Mouse (Mus musculus) MEL-GATA-1-ER (cell line): ENCODE data around the gene 9030025P20Rik.
A peak's percentile ranks its signal among the peaks of the same experiment; 100 is the strongest.
"Not testable (repeated sequence)": the region's sequence is repeated elsewhere in the genome, so short reads cannot be mapped to it uniquely, and the experiment has no call there.

Experiments
- DNase-seq: peaks from one replicate; pipeline ENCODE4 v3.0.0-alpha.2; 2012; ENCODE audit warnings: low read depth; ENCODE audit errors: extremely low read depth

Gene 9030025P20Rik

DNA sequence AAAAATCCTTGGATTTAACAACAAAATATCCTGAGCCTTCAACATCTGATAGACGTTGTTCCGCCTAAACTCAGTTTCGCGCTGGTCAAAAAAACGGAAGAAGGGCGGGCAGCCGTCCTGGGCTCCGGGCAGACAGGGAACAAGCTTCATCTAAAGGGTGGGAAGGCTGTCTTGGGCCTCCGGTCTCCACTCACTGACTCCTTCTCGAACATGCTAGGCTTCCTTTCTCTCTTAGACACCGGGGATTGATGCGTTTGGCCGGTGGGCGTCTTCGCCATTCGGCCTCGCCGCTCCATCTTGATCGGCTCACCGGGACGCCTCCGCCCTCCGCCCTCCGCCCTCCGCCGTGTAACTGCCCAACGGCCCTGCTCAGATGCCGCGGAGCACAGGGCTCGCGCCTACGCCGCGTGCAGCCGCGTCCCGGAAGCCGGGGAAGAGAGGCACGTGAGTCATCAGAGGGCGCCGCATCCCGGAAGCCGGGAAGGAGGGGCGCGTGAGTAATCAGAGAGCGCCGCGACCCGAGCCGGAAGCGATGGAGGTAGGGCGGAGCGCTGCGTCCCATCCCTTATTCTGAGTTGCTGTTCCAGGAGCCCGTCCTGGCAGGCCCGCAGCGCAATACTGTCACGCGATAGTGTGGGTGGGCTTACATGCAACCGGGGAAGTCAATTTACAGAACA, at the start of gene 9030025P20Rik, which contains the start of gene Gm3417:
9030025P20Rik (plus strand) TSS at position 107 of the 677 bp plus-strand sequence.
Gm3417 (minus strand) TSS at position 429 of the 677 bp plus-strand sequence.
- DNase-seq: not testable (repeated sequence)

DNA sequence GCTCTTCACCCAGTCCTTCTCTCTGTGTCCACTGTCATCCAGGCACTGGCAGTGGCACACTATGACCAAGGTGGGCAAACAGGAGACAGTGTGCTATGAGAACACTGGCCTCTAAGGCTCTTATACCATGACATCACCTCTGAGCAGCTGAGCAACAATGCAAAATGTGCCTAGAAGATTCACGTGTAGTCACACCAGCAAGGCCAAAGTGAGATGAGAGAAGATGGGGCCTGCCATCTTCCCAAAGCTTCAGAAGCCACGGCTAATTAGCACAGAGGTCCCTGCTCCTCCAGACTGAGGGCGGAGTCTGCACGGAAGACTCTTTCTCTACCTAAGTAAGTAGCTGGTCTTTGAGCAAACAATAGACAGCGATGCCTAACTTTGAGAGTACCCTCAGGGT, 49.6 kb upstream of the 9030025P20Rik start:
- DNase-seq: no peak

DNA sequence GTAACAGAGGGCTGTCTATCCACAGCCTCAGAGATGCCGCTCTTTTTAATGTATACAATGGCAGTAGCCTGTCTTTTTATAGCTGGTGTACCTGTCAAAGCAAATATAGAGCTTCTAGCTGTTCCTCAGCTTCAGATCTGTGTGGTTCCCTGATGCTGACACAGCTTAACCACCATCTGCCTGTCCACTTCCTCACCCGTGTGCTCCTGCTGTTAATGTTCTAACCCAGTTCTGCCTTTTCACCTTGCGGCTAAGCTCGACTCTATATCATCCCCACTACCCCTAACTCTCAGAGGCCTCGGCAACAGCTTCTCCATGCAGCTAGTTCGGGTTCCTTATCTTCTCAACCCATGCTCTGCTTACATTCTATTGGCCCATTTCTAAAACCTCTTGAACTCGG, 47.6 kb upstream of the 9030025P20Rik start:
- no peak for DNase-seq

DNA sequence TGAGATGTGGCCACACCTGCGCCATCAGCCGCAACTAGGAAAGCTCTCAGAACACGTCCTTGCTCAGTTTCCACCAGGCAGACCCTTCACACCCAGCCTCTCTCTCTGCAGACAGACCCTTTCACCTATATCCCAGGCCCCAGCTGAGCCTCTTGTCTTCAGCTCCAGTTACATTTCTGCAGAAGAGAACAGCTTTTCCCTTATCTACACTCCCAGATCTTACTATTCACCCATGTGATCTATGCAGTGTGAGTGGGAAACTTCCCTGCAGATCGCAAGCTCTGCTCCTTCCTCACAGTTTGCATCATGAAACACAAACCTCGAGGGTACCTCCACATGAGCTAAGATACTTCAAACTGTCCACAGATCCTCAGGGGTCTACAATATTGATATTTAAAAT, 46.8 kb upstream of the 9030025P20Rik start:
- no peak for DNase-seq

DNA sequence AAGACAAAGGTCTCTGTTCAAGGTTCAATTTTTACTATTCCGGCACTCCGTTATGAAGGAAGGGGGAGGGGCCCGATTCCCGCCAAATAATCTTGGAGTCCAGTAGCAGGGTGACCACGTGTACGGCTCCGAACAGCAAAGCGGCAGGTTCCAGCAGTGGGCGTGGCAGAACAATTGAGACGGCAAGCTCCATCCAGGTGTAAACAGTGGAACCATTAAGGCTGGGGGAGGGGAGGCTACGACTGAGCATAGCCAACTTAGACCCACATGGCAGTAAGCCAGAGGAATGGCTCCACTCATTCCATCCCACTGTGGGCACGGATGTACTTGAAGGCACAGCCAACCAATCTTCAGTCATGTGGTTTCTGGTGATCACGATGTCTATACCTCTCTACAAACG, 43.0 kb upstream of the 9030025P20Rik start:
- DNase-seq: not testable (repeated sequence)

DNA sequence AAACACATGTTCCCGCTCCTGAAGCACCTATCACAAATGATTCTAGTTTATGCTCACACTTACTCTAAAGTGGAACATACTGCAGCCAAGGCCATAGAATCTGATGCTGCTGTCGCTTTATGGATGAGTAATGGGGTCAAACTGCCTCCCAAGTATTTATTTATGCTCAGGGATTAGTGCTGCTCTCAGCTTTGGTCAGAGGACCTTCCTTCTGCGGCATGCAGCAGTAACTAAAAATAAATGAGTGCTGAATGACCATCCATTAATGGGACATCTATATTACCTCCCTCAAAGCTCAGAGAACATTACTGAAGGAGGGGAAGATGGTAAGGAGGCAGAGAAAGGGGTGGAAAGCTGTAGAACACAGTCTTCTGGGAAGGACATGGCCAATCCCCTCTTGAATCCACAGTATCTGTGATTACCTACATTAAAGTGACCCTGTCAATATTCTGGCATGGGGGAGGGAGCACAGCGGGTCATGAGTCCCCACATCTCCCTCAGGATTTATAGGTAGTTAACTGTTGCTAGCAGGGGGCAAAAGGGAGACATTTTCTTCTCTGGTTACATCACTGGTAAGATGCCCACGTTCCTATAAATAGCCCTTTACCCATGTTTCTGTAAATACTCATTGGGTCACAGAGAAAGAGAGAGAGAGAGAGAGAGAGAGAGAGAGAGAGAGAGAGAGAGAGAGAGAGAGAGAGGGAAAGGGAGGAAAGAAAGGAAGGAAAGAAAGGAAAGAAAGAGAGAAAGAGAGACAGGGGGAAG, 42.2 kb upstream of the 9030025P20Rik start:
- DNase-seq: no peak

DNA sequence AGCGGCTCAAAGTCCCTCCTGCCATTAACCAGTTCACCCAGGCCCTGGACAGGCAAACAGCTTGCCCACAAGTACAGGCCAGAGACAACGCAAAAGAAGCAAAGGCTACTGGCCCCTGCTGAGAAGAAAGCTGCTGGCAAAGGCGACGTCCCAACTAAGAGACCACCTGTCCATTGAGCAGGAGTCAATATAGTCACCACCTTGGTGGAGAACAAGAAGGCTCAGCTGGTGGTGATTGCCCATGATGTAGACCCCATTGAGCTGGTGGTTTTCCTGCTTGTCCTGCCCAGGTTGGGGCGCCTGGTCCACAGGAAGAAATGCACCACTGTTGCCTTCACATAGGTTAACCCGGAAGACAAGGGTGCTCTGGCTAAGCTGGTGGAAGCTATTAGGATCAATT, 36.1 kb upstream of the 9030025P20Rik start:
- DNase-seq: not testable (repeated sequence)

DNA sequence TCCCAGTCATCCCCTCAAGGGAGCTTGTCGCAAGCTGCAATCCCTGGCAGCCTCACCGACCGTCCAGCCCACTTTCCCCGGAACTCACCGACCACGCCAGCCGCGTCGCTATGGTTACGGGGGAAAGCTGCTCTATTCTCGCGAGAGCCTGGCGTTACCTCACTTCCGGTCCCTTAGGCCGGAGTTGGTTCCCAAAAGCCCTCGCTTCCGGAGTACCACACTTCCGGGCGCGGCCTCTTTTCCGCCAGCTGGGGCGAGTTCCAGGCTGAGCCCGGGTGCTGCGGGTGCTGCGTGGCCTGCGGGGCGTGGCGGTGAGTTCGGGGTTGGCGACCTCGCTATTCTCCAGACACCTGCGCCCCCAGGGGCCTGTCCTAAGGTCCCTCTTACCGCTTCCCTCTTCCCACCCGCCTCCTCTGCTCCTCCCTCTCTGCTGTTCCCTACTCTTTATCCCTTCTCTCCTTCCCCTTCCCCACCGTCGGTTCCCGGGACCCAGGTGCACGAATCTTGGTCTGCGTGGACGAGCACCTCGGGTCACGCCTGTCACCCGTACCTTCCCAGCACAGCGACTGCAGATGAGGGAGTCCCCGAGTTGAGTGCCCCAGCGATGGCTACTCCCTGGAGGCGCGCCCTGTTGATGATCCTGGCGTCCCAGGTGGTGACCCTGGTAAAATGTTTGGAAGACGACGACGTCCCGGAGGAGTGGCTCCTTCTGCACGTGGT, 35.1 kb upstream of the 9030025P20Rik start, which contains the start of the genes Wdr27 and 1600012H06Rik:
Wdr27 (minus strand) TSS at position 150 of the 720 bp plus-strand sequence.
1600012H06Rik (plus strand) TSS at position 176 of the 720 bp plus-strand sequence.
- peak; percentile 91 for DNase-seq

DNA sequence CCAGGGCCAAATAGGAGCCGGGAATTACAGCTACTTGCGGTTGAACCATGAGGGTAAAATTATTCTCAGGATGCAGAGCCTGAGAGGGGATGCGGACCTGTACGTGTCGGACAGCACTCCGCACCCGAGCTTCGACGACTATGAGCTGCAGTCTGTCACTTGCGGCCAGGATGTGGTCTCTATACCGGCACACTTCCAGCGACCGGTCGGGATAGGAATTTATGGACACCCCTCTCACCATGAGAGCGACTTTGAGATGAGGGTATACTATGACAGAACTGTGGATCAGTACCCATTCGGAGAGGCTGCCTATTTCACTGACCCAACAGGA, 34.6 kb upstream of the 9030025P20Rik start:
- no peak for DNase-seq

DNA sequence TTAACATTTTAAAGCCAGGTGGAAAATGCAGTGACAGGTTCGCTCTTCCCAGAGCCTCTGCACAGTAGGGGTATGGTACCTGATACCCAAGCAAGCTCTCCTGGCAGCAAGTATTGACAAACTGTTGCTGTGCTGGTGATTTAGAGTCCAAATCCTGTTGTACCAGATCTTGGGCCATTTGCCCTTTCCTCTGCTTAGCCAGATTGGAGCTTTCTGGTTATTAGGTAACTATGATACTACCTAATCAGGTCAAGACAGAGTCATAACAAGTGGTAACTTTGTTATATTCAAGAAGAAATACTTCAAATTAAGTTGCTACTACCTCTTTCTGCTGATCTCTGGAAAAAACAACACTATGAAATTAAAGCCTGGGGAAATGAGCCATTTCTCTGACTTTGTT, 33.7 kb upstream of the 9030025P20Rik start:
- DNase-seq: no peak

DNA sequence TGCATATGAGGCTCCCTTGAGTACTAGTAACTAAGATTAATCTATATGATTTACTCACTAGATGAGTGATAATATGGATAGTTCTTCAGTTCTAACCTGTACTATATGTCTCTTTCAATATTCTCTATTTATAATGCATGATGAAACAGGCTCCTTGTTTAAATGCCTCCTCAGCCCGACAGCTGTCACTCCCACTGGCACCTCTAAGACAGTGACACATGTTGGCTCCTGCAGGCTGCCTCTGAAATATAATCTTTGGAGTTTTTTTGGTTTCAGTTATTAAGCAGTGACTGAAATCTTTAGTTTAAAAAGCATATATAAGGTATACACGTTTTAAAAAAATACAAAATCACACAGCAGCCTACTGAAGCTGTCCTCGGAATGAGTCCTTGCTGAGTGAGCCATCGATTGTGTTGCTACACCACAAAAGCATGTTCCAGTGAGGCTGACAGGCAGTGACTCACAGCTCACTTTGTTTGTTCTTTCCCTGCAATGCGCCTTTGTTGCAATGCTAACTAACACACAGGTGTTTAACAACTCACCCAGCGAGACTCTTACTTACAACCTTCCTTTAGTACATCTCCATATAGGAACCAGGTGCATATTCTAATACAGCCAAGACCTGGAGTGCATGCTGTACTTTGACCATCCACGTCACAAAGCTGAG, 29.0 kb upstream of the 9030025P20Rik start:
- no peak for DNase-seq

DNA sequence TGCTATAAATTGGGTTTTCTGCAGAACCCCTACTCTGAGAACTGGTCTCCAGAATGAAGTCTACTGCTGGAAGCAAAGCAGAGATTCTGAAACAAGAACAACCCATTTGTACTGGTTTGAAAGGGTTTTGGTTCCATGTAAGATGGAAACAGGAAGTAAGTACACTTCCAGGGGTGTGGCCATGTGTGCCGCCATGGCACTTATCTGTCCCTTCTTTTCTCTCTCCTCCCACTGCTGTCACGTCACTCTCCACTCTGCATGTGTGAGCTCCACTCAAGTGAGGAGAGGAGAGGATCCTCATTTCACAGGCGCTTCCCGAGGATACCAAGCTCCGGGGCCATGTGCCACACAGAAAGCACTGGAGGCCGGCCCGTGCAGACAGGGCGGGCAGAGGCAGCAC, 24.8 kb upstream of the 9030025P20Rik start:
- peak; percentile 91 for DNase-seq

DNA sequence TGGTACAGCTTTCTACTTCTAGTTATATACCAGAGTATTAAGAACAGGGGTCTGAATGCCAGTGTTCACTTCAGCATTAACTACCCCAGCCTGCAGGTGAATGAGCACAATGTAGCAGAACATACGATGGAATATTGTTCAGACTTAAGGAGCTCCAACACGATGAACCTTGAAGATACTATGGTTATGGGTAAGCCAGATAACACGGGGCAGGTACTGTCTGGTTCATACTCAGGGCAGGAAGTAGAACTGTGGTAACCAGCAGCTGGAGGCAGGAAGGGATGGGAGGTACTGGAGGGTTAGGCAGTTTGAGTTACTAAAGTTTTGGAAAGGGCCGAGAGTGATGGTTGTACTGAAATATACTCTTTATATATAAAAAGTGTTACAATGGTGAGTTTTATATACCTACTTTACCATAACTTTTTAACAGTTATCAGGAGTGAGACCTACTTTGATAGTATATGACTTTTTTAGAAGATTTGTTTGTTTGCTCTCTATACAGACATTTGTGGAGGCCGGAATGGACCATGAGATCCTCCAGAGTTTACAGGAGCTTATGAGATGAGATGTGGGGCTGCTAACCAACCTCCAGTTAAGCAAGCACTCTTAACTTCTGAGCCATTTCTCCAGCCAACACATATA, 19.5 kb upstream of the 9030025P20Rik start:
- DNase-seq: no peak

DNA sequence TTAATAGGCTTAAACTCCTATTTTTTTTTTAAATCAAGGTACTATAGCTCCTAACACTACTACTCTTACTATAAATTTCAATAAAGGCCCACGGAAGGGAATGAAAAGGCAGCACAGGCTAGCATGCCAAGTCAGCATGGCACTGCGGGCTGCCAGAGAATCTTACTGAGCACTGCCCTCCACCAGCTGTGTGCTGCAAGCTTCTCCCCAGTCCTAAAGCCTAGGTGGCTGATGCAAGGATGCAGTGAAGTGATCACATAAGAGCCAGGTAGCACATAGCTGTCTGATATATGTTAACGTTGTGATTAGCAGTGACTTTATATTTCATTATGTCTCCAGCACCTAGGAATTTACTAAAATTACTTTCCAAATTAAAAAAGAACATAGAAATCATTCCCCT, 18.3 kb upstream of the 9030025P20Rik start:
- no peak for DNase-seq

DNA sequence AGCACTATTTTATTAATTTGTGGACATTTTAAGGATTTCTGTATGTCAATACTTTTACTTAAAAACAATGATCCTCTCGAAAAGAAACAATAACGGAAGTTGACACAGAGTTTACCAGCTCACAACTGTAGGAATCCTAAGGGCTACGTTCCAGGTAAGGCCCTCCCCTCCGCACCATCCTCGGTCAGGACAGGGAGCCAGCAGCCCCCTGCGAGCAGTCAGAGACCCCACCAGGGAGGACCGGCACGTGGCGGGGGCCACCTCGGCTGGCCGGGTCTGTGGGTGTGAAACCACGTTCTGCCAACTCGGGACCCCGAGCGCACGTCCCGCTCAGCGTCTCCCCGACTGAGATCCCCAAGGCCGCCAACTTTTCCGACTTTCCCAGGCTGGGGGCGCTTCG, 17.7 kb upstream of the 9030025P20Rik start:
- DNase-seq: no peak

DNA sequence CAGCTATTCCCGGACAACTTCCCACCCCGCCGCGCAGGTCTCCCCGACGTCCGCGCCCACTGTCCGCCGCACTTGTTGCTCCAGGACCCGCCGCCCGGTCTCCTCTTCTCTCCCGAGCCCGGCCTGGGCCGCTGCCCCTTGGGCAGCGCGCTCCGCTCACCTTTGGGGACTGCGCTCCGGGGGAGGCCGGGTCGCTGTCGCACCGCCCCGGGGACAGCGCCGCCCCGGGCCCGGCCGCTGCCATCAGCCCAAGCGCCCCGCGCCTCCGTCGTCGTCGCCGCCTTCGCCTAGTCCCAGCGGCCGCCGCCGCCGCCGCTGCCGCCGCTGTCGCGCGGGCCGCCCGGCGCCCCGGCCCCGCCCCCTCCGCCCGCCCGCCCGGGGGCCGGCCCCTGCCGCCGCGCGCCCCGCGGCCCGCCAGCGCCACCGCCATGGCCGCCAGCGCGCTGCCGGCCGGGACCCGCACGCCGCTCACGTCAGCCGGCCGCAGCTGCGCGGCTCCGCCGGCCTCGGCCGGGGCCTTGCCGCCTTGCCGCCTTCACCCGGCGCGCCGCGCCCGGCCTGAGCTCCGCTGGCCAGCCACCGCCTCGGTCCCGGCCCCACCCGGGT, 17.2 kb upstream of the 9030025P20Rik start, which contains the start of gene Phf10:
Phf10 (minus strand) TSS at position 323 of the 606 bp plus-strand sequence.
- DNase-seq: not testable (repeated sequence)

DNA sequence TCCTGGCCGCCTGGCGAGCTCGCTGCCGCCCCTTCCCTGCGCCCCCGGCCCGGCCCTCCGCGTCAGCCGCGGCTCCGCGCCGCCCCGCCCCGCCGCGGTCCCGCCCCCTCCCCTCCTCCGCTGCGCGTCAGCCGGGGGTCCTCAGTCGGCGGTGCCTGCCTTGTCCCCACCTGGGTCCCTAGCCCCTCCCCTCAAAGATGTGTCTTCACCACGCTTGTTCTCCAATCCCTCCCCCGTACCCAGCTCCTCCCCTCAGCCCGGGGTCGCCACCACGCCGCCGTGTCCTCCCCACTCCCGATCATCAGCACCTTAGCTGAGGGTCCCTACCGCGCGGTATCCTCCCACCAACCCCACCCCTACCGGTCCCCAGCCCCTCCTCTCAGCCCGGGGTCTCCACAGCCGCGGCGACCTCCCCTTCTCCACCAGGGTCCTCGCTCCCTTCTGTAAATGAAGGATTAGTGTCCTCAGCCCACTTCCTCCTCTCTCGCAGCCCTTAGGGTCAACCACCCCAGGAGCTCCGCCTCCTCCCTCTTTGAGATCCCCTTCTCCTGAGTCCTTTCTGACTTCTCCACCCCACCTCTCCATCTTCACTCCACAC, 16.6 kb upstream of the 9030025P20Rik start:
- DNase-seq: not testable (repeated sequence)

DNA sequence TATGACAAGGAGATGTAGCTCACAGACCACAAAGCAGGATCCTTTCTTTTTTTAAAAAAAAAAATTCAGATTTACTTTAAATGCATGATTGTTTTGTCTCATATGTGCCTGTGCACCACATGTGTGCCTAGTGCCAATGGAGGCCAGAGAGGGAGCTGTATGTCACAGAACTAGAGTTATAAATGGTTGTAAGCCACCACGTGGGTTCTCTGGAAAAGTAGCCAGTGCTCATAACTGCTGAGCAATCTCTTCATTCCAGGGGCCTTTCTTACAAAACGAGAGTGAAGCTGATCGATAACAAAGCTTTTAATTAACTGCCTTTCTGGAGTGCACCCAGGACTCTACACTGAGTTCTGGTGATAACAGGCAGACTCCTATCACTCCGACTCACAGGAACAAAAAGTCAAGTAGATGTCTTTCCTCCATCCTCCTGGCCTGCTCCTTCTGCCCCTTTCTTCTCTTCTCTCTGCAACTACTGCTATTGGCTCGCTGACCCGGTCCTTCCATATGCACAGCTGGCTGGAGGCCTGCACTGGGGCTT, 9.8 kb upstream of the 9030025P20Rik start:
- DNase-seq: not testable (repeated sequence)

DNA sequence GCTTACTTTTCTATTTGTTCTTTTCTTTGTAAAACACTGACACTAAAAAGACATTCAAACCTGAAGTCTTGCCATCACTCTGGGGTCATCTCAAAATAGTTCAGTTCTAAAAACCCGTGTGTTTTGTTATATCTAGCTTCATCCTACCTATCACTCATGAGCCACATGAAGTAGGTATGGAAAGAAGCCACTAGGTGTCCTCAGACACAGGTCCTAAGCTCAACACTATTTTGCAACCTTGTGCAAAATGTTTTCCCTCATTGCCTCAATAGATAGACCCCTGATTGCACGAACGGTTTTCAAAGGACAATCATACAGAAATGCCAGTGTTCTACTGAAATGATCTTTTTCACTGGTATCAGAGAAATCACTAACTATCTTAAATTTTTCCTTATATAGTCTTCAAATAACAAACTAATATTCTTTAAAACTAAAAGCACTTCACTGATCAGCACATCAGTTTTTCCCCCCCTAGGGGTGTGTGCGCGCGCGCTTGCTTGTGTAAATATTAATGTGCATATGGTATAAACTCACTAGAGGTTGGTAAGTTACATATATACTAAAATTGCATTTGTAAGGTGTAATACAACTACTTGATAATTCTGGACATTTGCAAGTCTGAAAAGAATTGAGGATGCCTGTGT, 428 bp upstream of the 9030025P20Rik start:
- DNase-seq: not testable (repeated sequence)
